Mouse (Mus musculus) erythroblast, embryonic 14.5 days (primary cell): ENCODE data around the gene Ankrd13b. TPM values are rescaled to one million over a fixed set of nuclear protein-coding genes. Genes with fewer than 3 reads are reported as not detected.

Source experiments
- H3K27me3 ChIP-seq: 2 replicates; pipeline ENCODE4 v1.6.1; 2012; ENCODE audit warnings: inconsistent platforms; ENCODE audit not compliant: control insufficient read depth
- H3K36me3 ChIP-seq: 2 replicates; pipeline ENCODE4 v1.6.1; 2012; ENCODE audit warnings: mild to moderate bottlenecking, inconsistent platforms; ENCODE audit not compliant: control insufficient read depth
- H3K4me1 ChIP-seq: 2 replicates; pipeline ENCODE4 v1.6.1; 2012; ENCODE audit warnings: inconsistent platforms; ENCODE audit not compliant: control insufficient read depth
- H3K4me3 ChIP-seq: replicated peaks from 2 replicates; pipeline ENCODE3; 2012; ENCODE audit warnings: moderate library complexity, mild to moderate bottlenecking, inconsistent platforms
- H3K9me3 ChIP-seq: 2 replicates; pipeline ENCODE4 v1.6.1; 2012; ENCODE audit warnings: low read length, inconsistent platforms, mixed read lengths; ENCODE audit not compliant: control insufficient read depth
- GATA1 ChIP-seq: IDR thresholded peaks from 2 replicates; pipeline ENCODE4 v1.6.1; 2012; ENCODE audit warnings: low read length, inconsistent platforms, mixed read lengths
- TAL1 ChIP-seq: IDR thresholded peaks from 3 replicates; pipeline ENCODE4 v1.6.1; 2012; ENCODE audit warnings: low read length, inconsistent platforms, mixed read lengths
- polyA plus RNA-seq: library from polyadenylated mRNA; stranded (reverse); fragments of >175 nt; gene quantifications from 2 replicates; pipeline ENCODE4 v1.2.3, GENCODE M21; 2012

Ankrd13b gene
- polyA plus RNA-seq, 1 experiment = 0.09 TPM

- peaks cover 34% of the 10 kb centered on the region for H3K27me3 ChIP-seq
- peaks cover 9% of the 10 kb centered on the region for H3K9me3 ChIP-seq
- peaks cover 14% of the 10 kb centered on the region for H3K36me3 ChIP-seq
- no peak overlapping the region for H3K4me3 ChIP-seq
- no peak for TF ChIP-seq TAL1
- TF ChIP-seq GATA1 = no peak
- H3K4me1 ChIP-seq = peaks cover 49% of the 10 kb centered on the region
Observed at GRCm38 (mm10) chr11:77511336-77511735, 21.9 kb upstream of the Ankrd13b start.

- Histone ChIP-seq H3K4me1 (peaks cover 26% of the 10 kb centered on the region), H3K27me3 (peaks cover 4% of the 10 kb centered on the region), H3K4me3 (peak overlapping the region; percentile 45), H3K36me3 (peaks cover 44% of the 10 kb centered on the region), H3K9me3 (no peaks in the 10 kb centered on the region)
- TF ChIP-seq GATA1 = no peak
- TF ChIP-seq TAL1 = no peak
Observed at GRCm38 (mm10) chr11:77508068-77509021, 18.9 kb upstream of the Ankrd13b start.

GRCm38 (mm10) chr11:77507426-77507825 is 17.9 kb upstream of the Ankrd13b start:
- peaks cover 17% of the 10 kb centered on the region for H3K4me1 ChIP-seq
- TF ChIP-seq GATA1 (no peak), TAL1 (no peak)
- H3K9me3 ChIP-seq = no peaks in the 10 kb centered on the region
- peaks cover 53% of the 10 kb centered on the region for H3K36me3 ChIP-seq
- no peak overlapping the region for H3K4me3 ChIP-seq
- peaks cover 2% of the 10 kb centered on the region for H3K27me3 ChIP-seq

- H3K36me3 ChIP-seq = peaks cover 55% of the 10 kb centered on the region
- no peaks in the 10 kb centered on the region; the same call in 1 of the 2 replicates for H3K27me3 ChIP-seq
- TF ChIP-seq GATA1 (no peak), TAL1 (no peak)
- peaks cover 14% of the 10 kb centered on the region for H3K4me1 ChIP-seq
- H3K9me3 ChIP-seq = no peaks in the 10 kb centered on the region
- H3K4me3 ChIP-seq = no peak overlapping the region
Observed at GRCm38 (mm10) chr11:77506941-77507340, 17.5 kb upstream of the Ankrd13b start.

GRCm38 (mm10) chr11:77506273-77506672 is 16.8 kb upstream of the Ankrd13b start:
- no peaks in the 10 kb centered on the region for H3K9me3 ChIP-seq
- H3K36me3 ChIP-seq = peaks cover 56% of the 10 kb centered on the region
- H3K4me1 ChIP-seq = peaks cover 14% of the 10 kb centered on the region
- H3K4me3 ChIP-seq = no peak overlapping the region
- TF ChIP-seq GATA1 (no peak), TAL1 (no peak)
- no peaks in the 10 kb centered on the region; the same call in 1 of the 2 replicates for H3K27me3 ChIP-seq

GRCm38 (mm10) chr11:77505291-77505980 is 16.0 kb upstream of the Ankrd13b start:
- TF ChIP-seq TAL1 = no peak
- no peak for TF ChIP-seq GATA1
- H3K36me3 ChIP-seq = peaks cover 64% of the 10 kb centered on the region

GRCm38 (mm10) chr11:77504377-77504776 is 14.9 kb upstream of the Ankrd13b start:
- H3K36me3 ChIP-seq = peaks cover 74% of the 10 kb centered on the region
- TF ChIP-seq TAL1 (no peak), GATA1 (no peak)
- no peaks in the 10 kb centered on the region; the same call in 1 of the 2 replicates for H3K27me3 ChIP-seq
- no peaks in the 10 kb centered on the region for H3K9me3 ChIP-seq
- H3K4me1 ChIP-seq = peaks cover 22% of the 10 kb centered on the region
- no peak overlapping the region for H3K4me3 ChIP-seq

More at GRCm38 (mm10) chr11:77505291-77505980, 16.0 kb upstream of the Ankrd13b start:
- Histone ChIP-seq H3K4me1 (peaks cover 20% of the 10 kb centered on the region), H3K4me3 (no peak overlapping the region), H3K9me3 (no peaks in the 10 kb centered on the region), H3K27me3 (no peaks in the 10 kb centered on the region; the same call in 1 of the 2 replicates)

- Histone ChIP-seq H3K9me3 (no peaks in the 10 kb centered on the region), H3K27me3 (no peaks in the 10 kb centered on the region), H3K4me3 (no peak overlapping the region), H3K36me3 (peaks cover 80% of the 10 kb centered on the region), H3K4me1 (peaks cover 20% of the 10 kb centered on the region)
- TF ChIP-seq GATA1 (no peak), TAL1 (no peak)
Observed at GRCm38 (mm10) chr11:77503511-77503910, 14.0 kb upstream of the Ankrd13b start.

GRCm38 (mm10) chr11:77502481-77502880 is 13.0 kb upstream of the Ankrd13b start:
- peaks cover 78% of the 10 kb centered on the region for H3K36me3 ChIP-seq
- peaks cover 16% of the 10 kb centered on the region for H3K4me1 ChIP-seq
- TF ChIP-seq TAL1 (no peak), GATA1 (no peak)

More at GRCm38 (mm10) chr11:77502481-77502880, 13.0 kb upstream of the Ankrd13b start:
- H3K4me3 ChIP-seq = no peak overlapping the region
- no peaks in the 10 kb centered on the region for H3K27me3 ChIP-seq
- H3K9me3 ChIP-seq = no peaks in the 10 kb centered on the region
